Mouse (Mus musculus) adrenal gland, postnatal 36 days (tissue): ENCODE results near the gene Fgd5. TPM values are rescaled to one million over a fixed set of nuclear protein-coding genes. Genes with fewer than 3 reads are reported as not detected.
"Not testable (repeated sequence)": the region's sequence is repeated elsewhere in the genome, so short reads cannot be mapped to it uniquely, and the experiment has no call there.

Experiments used
- DNase-seq, 2 experiments: peaks; one replicate each; pipeline ENCODE4 v3.0.0; 2021; ENCODE audit warnings: mixed read lengths in 1 of 2
- long read RNA-seq, 2 experiments: library from polyadenylated mRNA; stranded (forward); transcript quantifications; one replicate each; pipeline ENCODE4 v2.0.0; 2021; ENCODE audit warnings: borderline sequencing depth in 2 of 2
- total RNA-seq, 2 experiments: library from RNA; stranded (reverse); gene quantifications; 2 replicates each; pipeline ENCODE4 v1.2.3; 2021

Fgd5 gene
- total RNA-seq: 10 to 100 TPM; 11.4 to 21.4 TPM
- long read RNA-seq, experiment 1, partial matches to known transcripts: 3 of 3 reads
- long read RNA-seq, experiment 1, other reads (novel, unspliced or antisense): 0 of 3 reads
- long read RNA-seq, experiment 2, full-length matches to known transcripts: 1 of 2 reads
- long read RNA-seq, experiment 2, partial matches to known transcripts: 0 of 2 reads
- long read RNA-seq, experiment 2, other reads (novel, unspliced or antisense): 1 of 2 reads

DNA sequence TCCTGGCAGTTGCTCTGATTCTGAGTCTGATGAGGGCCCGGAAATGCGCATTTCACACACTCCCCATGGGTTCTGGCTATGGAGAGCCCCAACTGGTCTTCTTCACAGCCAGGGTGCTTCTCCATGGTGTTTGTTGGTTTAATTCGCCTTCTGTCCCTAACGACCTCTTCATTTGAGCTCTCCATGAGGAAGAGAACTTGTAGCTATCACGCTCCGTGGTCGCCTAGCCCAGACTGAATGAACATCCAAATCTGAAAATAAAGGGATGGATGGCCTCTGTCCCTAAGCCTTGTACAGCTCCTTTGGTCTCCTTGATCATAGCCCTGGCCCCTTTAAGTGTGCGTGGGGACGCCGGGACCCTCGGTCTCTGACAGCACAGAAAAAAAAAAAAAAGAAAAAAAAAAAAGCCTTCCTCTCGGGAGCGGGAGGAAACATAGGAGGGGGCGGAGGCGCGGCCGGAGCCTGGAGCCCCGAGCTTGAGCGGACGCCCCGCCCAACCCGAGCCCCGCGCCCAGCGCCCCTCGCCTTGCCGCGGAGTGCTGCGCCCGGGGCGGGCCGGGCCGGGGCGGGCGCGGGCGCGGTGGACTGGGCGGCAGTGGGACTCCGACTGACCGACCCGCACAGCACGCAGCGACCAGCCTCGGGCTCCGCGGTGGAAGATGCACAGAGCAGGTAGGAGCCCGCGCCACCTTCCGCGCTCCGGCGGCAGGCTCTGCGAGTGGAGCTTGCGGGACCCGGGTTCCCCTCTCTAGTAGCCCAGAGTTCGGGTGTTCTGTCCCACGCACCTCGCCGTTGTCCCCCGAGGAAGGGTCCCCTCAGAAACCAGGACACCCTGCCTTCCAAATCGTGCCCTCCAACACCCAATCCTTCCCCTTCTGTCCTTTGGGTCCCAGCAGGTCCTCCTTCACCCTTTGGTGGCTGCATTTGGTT lies at the start of gene Fgd5:
Fgd5 (plus strand) TSS at position 508 of the 930 bp plus-strand sequence.
- peak; percentile 35 to 63 for DNase-seq

DNA sequence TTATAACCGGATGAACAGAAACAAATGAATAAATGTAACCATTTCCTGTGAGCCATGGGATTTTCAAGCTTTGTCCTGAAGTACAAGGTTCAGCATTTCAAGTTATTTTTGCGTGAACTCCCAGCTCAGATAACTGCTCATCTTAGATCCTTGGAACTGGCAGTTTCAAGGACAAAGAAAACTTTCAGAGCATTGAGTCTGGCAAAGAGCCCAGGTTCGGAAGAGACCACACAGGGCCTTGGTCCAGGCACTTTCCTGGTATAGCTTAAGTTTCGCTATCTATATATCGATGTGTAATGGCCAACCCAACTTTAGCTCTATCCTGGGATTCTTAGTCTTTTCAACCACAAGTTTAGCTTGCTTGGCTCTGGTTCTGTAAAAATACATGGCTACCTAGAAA lies 47.4 kb upstream of the Fgd5 start:
- peak; percentile 48 to 68 for DNase-seq

- DNase-seq: no peak
Observed at GRCm38 (mm10) chr6:91938491-91938890, 40.2 kb upstream of the Fgd5 start.

- no peak for DNase-seq
Observed at GRCm38 (mm10) chr6:91948426-91948825, 30.3 kb upstream of the Fgd5 start.

- DNase-seq: not testable (repeated sequence)
Observed at GRCm38 (mm10) chr6:91958015-91958414, 20.7 kb upstream of the Fgd5 start.

- DNase-seq: peak; percentile 30 to 55
Observed at GRCm38 (mm10) chr6:91960028-91960811, 18.5 kb upstream of the Fgd5 start.

- DNase-seq: no peak
Observed at GRCm38 (mm10) chr6:91963429-91963828, 15.2 kb upstream of the Fgd5 start.

DNA sequence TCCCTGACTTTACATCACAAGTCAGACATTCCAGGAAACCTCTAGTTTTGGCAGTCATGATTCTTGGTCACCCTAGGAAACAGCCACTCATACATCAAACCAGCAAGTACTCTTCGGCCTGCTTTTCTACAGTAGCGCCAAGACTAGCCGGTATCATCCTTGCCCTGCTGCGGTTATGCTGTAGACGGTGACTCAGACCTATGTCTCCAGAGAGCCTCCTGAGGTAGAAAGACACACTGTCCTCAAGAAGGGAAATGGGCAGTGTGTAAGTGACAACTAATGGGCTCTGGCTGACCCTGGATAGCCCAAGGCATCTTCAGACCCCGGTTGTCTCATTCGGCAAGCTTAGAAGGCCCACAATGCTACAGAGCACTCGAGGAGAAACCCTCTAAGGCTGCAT lies 13.6 kb upstream of the Fgd5 start:
- no peak for DNase-seq

GRCm38 (mm10) chr6:91966006-91966405 lies 12.7 kb upstream of the Fgd5 start:
- DNase-seq: no peak

- peak; percentile 55 to 74 for DNase-seq
Observed at GRCm38 (mm10) chr6:91972201-91972646, 6.5 kb upstream of the Fgd5 start.

DNA sequence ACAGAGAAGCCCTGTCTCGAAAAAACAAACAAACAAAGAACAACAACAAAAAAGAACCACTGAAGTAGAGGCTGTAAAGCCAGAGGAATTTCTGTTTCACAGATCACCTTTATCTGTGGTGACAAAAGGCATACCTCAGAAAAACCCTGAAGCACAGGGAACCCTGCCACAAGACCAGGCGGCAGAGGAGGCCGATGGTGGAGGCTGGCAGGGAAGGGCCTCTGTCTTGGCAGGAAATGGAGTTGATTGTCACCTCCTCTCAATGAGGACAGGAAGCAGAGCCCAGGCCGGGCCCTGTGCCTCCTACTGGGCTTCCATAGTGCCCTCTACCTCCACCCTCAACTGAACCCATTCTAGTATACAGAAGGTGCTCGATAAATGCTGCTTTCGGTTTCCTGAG lies 4.7 kb upstream of the Fgd5 start:
- DNase-seq: no peak

DNA sequence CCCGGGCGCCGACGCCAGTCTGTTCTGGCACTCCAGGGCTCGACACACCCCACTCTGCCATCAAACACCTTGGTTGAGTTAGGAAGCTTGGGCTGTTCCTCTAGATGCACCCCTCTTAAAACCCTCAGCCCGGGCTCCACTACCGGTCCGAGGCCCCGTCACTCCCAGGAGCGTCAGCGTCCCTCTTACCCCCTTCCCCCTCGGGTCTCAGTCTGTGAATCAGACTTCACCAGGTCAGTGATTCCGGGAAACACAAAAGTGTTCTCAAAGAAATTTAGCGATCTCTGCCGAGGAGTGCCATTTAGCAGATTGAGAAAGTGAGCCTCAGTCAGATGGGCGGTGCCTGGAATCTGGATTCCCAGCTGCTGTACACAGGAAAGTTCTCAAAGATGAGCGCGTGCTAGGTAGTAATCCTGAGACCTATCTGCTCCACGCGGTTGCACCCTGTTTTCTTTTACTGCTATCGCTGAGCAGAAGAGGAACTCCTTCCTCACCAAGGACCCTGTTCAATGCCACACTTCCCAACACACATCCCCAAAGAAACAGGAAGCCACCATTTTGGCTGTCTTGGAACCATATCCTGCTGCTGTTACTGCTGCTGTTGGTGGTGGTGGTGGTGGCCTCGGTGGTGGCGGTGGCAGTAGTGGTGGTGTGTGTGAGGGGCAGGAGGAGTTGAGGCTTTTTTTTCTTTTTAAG lies 771 bp downstream of the Fgd5 start:
- no peak for DNase-seq

DNA sequence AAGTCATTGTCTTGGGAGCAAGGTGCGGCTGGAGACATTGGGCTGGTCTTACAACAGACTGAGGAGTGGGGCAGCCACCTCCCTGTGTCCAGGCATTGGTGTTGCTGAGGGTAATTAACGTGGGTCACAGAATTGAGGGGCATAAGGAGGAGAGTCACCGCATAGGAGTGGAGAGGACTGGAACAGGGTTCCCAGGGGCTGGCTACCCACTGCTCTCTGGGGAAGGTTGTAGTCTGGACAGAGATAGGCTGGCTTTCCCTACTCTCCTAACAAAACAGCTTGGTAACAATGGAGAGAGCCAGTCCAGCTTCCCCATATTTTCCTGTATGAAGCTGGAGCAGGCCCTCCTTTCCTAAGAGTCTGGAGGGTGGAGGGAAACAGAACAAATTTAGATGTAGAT lies 1.3 kb downstream of the Fgd5 start:
- DNase-seq: no peak

DNA sequence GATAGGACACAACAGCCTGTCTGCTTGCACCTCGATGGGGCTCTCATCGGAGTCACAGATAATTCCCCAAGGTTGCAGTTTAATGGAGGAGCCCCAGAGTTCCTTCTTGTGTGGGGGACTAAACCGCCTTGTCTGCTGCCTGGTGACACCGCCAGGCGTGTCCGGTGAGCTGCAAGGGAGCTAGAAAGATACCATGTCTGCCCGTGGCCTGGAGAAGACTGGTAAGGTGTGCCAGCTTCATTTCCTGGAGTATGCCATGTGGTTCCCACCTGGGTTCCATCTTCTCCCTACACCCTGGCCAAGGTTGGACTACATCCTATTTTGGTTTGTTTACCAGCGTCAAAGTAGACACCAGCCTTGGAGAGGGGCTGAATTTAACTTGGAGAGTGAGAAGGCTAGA lies 11.4 kb downstream of the Fgd5 start:
- no peak for DNase-seq

- DNase-seq: no peak
Observed at GRCm38 (mm10) chr6:91992823-91993222, 14.1 kb downstream of the Fgd5 start.

DNA sequence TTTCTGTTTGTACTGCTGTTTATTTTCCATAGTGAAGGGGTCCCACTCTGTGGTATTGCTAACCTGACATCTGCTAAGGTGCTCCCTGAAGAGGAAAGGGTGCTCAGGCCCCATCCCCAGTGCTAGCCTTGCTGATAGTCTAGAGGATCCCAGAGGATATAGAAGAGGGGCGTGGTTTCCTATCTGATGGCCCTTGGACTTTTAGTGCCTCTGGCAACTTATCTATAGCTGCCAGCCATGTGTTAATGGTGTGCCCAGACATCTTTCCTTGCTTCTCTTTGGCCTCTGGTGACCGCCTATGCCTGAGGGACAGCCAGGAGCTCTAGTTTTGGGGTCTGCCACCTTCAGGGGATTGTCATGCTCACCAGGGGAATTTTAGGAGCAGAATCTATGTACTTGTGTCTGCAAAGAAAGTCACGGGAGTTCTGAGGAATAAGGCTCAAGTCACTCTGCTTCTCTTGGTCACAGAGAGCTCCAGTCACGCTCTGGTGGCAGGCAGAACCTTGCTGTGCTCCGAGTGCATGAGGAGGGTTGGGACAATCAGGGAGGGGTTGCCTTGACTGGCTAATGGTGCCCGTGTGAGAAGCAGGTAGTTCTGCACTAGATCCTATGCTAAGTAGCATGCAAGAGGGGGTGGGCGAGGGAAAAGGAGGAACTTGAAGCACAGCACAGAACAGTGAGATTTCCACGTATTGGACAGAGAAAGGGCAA lies 15.3 kb downstream of the Fgd5 start:
- DNase-seq: no peak

- no peak for DNase-seq
Observed at GRCm38 (mm10) chr6:91996072-91996471, 17.4 kb downstream of the Fgd5 start.

GRCm38 (mm10) chr6:92002558-92003285 lies 24.0 kb downstream of the Fgd5 start:
- DNase-seq: peak in 1 of 2 experiments; percentile 35

DNA sequence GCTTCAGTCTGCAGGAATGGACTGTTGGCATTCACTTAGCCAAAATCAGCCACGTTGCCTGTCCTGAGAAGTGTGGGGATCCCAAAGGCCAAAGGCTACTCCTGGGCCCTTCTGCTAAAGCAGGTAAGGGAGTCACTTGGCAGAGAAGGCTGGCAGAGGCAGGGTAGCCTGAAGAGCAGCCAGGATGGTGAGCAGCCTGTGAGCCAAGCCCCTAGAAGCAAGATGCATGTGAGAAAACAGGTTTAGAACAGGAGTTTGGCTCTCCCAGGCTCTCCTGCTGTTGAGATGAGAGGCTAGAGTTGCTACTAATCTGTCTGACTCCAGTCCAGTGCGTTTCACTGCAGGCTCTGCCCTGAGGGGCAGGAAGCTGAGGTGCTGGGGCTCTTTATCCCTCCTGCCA lies 25.0 kb downstream of the Fgd5 start:
- no peak for DNase-seq

DNA sequence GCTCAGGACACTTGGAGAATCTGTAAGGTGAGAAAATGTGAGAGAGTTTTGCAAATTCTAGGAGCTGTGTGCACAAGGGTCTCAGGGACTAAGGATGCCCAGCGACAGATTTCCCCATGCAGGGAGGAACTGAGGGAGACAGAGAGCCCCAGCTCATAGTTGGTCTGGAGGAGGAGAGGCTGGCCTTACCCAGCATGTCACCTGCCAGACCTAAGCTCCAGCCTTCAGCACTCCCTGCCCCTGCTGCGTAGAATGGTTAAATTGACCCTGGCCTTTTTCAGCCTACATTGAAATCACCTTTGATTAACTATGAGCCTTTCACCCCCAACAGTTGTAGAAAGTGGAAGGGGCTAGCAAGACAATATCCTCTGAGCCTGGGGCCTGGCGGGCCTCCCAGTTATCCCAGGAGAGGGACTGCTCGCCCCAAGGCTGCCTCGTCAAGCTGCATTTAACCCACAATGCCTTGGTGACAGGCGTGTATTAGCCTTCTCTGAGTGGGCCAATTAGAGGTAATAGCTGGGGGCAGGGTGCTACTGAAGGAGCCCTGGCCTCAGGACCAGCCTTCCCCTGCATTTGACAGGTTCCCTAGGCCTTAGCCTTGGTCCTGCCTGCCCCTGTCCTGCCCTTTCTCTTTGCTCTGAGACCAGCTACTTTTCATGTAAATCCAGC lies 25.6 kb downstream of the Fgd5 start:
- DNase-seq: no peak
